Mouse (Mus musculus) testis, adult 10 weeks (tissue): ENCODE measurements around the gene H2al1f. TPM values are rescaled to one million over a fixed set of nuclear protein-coding genes. Genes with fewer than 3 reads are reported as not detected.

Experiments
- polyA plus RNA-seq: library from polyadenylated mRNA; stranded (reverse); fragments of 350-450 nt; fragmentation: Illumina TruSeq; extraction: RNeasy Lipid Tissue Mini Kit (QIAGEN cat#74804); gene quantifications from one replicate; pipeline ENCODE4 v1.2.3, GENCODE M21; 2014; ENCODE audit warnings: low read depth, low replicate concordance

The H2al1f gene
- not detected for polyA plus RNA-seq

DNA sequence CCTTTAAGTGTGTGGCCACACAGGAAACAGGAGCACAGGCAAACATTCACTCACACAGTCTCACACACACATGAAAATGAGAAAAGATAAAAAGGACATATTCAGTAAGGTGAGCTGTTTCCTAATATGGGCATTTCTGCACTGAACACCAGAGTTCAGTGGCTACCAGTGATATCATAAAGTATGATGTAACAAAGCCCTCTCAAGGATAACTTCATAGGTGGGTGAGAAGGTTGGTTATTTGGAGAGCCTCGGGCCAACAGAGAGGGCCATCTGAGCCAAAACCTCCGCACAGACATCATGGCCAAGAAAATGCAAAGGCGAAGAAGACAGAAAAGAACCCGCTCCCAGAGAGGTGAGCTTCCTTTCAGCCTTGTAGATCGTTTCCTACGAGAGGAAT lies at the start of gene H2al1f:
Gene H2al1f, plus strand, starts transcription at position 301 of the 400 bp plus-strand sequence.

GRCm38 (mm10) chrX:11298957-11299356 lies 16.0 kb upstream of the H2al1f start, which contains the start of gene H2al1a:
TSS of gene H2al1a (plus strand) at chrX:11299257.

DNA sequence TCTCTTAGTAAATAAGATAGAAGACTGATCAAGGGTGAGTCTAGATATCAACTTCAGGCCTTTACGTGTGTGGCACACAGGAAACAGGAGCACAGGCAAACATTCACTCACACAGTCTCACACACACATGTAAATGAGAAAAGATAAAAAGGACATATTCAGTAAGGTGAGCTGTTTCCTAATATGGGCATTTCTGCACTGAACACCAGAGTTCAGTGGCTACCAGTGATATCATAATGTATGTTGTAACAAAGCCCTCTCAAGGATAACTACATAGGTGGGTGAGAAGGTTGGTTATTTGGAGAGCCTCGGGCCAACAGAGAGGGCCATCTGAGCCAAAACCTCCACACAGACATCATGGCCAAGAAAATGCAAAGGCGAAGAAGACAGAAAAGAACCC lies 12.8 kb upstream of the H2al1f start, which contains the start of gene H2al1b:
Gene H2al1b, plus strand, starts transcription at position 301 of the 400 bp plus-strand sequence.

DNA sequence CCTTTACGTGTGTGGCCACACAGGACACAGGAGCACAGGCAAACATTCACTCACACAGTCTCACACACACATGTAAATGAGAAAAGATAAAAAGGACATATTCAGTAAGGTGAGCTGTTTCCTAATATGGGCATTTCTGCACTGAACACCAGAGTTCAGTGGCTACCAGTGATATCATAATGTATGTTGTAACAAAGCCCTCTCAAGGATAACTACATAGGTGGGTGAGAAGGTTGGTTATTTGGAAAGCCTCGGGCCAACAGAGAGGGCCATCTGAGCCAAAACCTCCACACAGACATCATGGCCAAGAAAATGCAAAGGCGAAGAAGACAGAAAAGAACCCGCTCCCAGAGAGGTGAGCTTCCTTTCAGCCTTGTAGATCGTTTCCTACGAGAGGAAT lies 9.6 kb upstream of the H2al1f start, which contains the start of gene H2al1c:
Gene H2al1c, plus strand, starts transcription at position 301 of the 400 bp plus-strand sequence.

GRCm38 (mm10) chrX:11308524-11308923 lies 6.4 kb upstream of the H2al1f start, which contains the start of gene H2al1d:
TSS of gene H2al1d (plus strand) at chrX:11308824.

GRCm38 (mm10) chrX:11311634-11312033 lies 3.3 kb upstream of the H2al1f start, which contains the start of gene H2al1e:
TSS of gene H2al1e (plus strand) at chrX:11311934.

DNA sequence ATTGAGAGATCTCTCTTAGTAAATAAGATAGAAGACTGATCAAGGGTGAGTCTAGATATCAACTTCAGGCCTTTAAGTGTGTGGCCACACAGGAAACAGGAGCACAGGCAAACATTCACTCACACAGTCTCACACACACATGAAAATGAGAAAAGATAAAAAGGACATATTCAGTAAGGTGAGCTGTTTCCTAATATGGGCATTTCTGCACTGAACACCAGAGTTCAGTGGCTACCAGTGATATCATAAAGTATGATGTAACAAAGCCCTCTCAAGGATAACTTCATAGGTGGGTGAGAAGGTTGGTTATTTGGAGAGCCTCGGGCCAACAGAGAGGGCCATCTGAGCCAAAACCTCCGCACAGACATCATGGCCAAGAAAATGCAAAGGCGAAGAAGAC lies 3.0 kb downstream of the H2al1f start, which contains the start of gene H2al1g:
Gene H2al1g, plus strand, starts transcription at position 301 of the 400 bp plus-strand sequence.

DNA sequence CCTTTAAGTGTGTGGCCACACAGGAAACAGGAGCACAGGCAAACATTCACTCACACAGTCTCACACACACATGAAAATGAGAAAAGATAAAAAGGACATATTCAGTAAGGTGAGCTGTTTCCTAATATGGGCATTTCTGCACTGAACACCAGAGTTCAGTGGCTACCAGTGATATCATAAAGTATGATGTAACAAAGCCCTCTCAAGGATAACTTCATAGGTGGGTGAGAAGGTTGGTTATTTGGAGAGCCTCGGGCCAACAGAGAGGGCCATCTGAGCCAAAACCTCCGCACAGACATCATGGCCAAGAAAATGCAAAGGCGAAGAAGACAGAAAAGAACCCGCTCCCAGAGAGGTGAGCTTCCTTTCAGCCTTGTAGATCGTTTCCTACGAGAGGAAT lies 6.2 kb downstream of the H2al1f start, which contains the start of gene H2al1h:
Gene H2al1h, plus strand, starts transcription at position 301 of the 400 bp plus-strand sequence.

GRCm38 (mm10) chrX:11324359-11324758 lies 9.4 kb downstream of the H2al1f start, which contains the start of gene H2al1i:
TSS of gene H2al1i (plus strand) at chrX:11324659.

DNA sequence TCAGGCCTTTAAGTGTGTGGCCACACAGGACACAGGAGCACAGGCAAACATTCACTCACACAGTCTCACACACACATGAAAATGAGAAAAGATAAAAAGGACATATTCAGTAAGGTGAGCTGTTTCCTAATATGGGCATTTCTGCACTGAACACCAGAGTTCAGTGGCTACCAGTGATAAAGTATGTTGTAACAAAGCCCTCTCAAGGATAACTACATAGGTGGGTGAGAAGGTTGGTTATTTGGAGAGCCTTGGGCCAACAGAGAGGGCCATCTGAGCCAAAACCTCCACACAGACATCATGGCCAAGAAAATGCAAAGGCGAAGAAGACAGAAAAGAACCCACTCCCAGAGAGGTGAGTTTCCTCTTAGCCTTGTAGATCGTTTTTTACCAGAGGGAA lies 12.6 kb downstream of the H2al1f start, which contains the start of gene H2al1j:
Gene H2al1j, plus strand, starts transcription at position 301 of the 400 bp plus-strand sequence.

Other genes starting within 250 kb of the H2al1f start
- 3.5 TPM for gene H2al1a, start 15.9 kb upstream of the H2al1f start, polyA plus RNA-seq
- 13.1 TPM for gene H2al1b, start 12.7 kb upstream of the H2al1f start, polyA plus RNA-seq
- gene H2al1c, start 9.5 kb upstream of the H2al1f start, polyA plus RNA-seq = not detected
- not detected for gene H2al1d, start 6.3 kb upstream of the H2al1f start, polyA plus RNA-seq
- not detected for gene H2al1e, start 3.2 kb upstream of the H2al1f start, polyA plus RNA-seq
- gene H2al1g, start 3.1 kb downstream of the H2al1f start, polyA plus RNA-seq = 5.6 TPM
- gene H2al1h, start 6.3 kb downstream of the H2al1f start, polyA plus RNA-seq = not detected
- not detected for gene H2al1i, start 9.5 kb downstream of the H2al1f start, polyA plus RNA-seq
- not detected for gene H2al1j, start 12.7 kb downstream of the H2al1f start, polyA plus RNA-seq